Mouse (Mus musculus): ENCODE measurements at regions not wholly inside any gene's neighbourhood (a gene's known extent, or its start where the extent isn't known, plus 50 kb on each side); places are given as distances from the start of the nearest gene placed in this dataset.
"Not testable (repeated sequence)": the region's sequence is repeated elsewhere in the genome, so short reads cannot be mapped to it uniquely, and the experiment has no call there.

DNA sequence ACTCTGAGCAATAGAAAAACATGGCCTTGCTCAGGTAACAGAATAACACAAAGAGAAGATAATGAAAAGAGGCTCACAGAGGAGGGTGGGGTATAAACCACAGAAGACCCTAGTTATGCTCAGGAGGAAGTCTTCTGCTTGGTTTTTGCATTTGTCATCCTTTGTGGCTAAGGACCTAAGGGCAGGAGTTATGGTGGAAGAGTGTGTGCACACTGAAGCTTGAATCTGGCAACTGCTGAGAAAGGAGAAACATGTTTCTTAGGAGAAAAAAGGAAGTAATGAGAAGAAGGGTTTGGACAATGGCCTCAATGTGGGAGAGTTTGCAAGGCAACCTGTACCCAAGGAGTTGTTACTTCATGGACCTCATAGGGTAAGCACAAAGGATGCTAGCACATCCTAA lies 106.8 kb upstream of the Nyap2 start:
- Histone ChIP-seq H3K4me3 (ENCODE audit: low read depth, low read length) (no peak overlapping the region), H3K27ac (ENCODE audit: low read depth, low read length) (no peak overlapping the region), H3K9ac (ENCODE audit: low read depth, low read length) (no peak overlapping the region), H3K36me3 (ENCODE audit: control insufficient read depth, insufficient read depth, low read length) (no peaks in the 10 kb centered on the region), H3K4me2 (no peak overlapping the region), H3K27me3 (ENCODE audit: control insufficient read depth, insufficient read depth, low read length) (no peaks in the 10 kb centered on the region), H3K4me1 (ENCODE audit: control insufficient read depth, insufficient read depth, low read length) (no peaks in the 10 kb centered on the region), H3K9me3 (replicated peaks; ENCODE audit: control insufficient read depth, low read length) (no peaks in the 10 kb centered on the region)
- no peak for ATAC-seq (replicated peaks; ENCODE audit: insufficient number of reproducible peaks, low FRiP score, low TSS enrichment)

GRCm38 (mm10) chr1:80969194-80969593 lies 107.6 kb upstream of the Nyap2 start:
- Histone ChIP-seq H3K4me1 (ENCODE audit: control insufficient read depth, insufficient read depth, low read length) (no peaks in the 10 kb centered on the region), H3K9ac (ENCODE audit: low read depth, low read length) (no peak overlapping the region), H3K4me2 (no peak overlapping the region), H3K36me3 (ENCODE audit: control insufficient read depth, insufficient read depth, low read length) (no peaks in the 10 kb centered on the region), H3K27me3 (ENCODE audit: control insufficient read depth, insufficient read depth, low read length) (no peaks in the 10 kb centered on the region), H3K27ac (ENCODE audit: low read depth, low read length) (no peak overlapping the region), H3K4me3 (ENCODE audit: low read depth, low read length) (no peak overlapping the region), H3K9me3 (replicated peaks; ENCODE audit: control insufficient read depth, low read length) (no peaks in the 10 kb centered on the region)
- 70% methylated on average over 1 of the region's 1 CpGs for WGBS (ENCODE audit: insufficient replicate concordance)
- no peak for ATAC-seq (replicated peaks; ENCODE audit: insufficient number of reproducible peaks, low FRiP score, low TSS enrichment)

GRCm38 (mm10) chr1:80965792-80966191 lies 111.0 kb upstream of the Nyap2 start:
- H3K27ac ChIP-seq (ENCODE audit: low read depth, low read length), result no peak overlapping the region

DNA sequence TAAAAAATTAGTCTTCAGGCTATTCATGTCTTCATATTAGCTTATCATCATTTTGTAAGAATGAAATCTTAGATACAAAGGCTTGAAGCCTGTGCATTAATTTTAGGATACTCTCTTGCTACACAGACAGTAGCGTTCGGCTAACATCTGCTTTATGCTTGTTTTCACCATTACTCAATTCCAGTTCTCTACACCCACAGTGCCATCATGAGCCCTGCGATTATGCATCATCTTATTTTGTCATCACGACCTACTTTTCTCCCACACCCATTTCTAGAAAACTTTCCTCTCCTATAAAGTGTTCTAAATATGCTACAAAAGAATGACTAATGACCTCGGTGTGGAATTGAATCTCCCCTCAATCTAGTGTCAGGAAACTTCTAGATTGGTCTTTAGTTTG lies 112.4 kb upstream of the Nyap2 start:
- Histone ChIP-seq H3K4me2 (no peak overlapping the region), H3K9me3 (replicated peaks; ENCODE audit: control insufficient read depth, low read length) (no peaks in the 10 kb centered on the region), H3K4me1 (ENCODE audit: control insufficient read depth, insufficient read depth, low read length) (no peaks in the 10 kb centered on the region), H3K36me3 (ENCODE audit: control insufficient read depth, insufficient read depth, low read length) (no peaks in the 10 kb centered on the region), H3K27me3 (ENCODE audit: control insufficient read depth, insufficient read depth, low read length) (no peaks in the 10 kb centered on the region), H3K4me3 (ENCODE audit: low read depth, low read length) (no peak overlapping the region), H3K27ac (ENCODE audit: low read depth, low read length) (no peak overlapping the region), H3K9ac (ENCODE audit: low read depth, low read length) (no peak overlapping the region)
- WGBS (ENCODE audit: insufficient replicate concordance), result 74% methylated on average over 5 of the region's 5 CpGs
- ATAC-seq (replicated peaks; ENCODE audit: insufficient number of reproducible peaks, low FRiP score, low TSS enrichment), result no peak

More at GRCm38 (mm10) chr1:80965792-80966191, 111.0 kb upstream of the Nyap2 start:
- Histone ChIP-seq H3K4me1 (ENCODE audit: control insufficient read depth, insufficient read depth, low read length) (no peaks in the 10 kb centered on the region), H3K4me2 (no peak overlapping the region), H3K27me3 (ENCODE audit: control insufficient read depth, insufficient read depth, low read length) (no peaks in the 10 kb centered on the region), H3K9ac (ENCODE audit: low read depth, low read length) (no peak overlapping the region), H3K9me3 (replicated peaks; ENCODE audit: control insufficient read depth, low read length) (no peaks in the 10 kb centered on the region), H3K36me3 (ENCODE audit: control insufficient read depth, insufficient read depth, low read length) (no peaks in the 10 kb centered on the region), H3K4me3 (ENCODE audit: low read depth, low read length) (no peak overlapping the region)
- ATAC-seq (replicated peaks; ENCODE audit: insufficient number of reproducible peaks, low FRiP score, low TSS enrichment), result no peak
- WGBS (ENCODE audit: insufficient replicate concordance), result 67% methylated on average over 2 of the region's 2 CpGs

DNA sequence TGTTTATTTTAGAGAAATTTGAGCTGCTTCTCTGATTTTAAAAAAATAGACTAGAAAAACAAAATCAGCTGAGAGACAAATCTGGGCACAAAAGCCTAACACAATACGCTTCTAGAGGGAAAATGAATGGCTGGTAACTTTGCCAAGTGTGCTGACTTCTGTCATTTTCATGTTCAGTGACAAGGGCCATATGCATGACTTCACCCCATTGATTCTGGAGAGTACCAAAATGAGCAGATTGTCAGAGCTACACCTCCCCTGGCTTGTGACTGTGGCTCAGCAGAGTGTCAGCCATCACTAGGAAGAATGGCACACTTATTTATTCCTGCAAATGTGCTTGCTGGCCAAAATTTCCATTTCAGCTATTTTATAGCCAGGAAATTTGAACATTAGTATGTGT lies 112.9 kb upstream of the Nyap2 start:
- Histone ChIP-seq H3K27me3 (ENCODE audit: control insufficient read depth, insufficient read depth, low read length) (no peaks in the 10 kb centered on the region), H3K4me1 (ENCODE audit: control insufficient read depth, insufficient read depth, low read length) (no peaks in the 10 kb centered on the region), H3K36me3 (ENCODE audit: control insufficient read depth, insufficient read depth, low read length) (no peaks in the 10 kb centered on the region), H3K9ac (ENCODE audit: low read depth, low read length) (no peak overlapping the region), H3K4me3 (ENCODE audit: low read depth, low read length) (no peak overlapping the region), H3K4me2 (no peak overlapping the region), H3K27ac (ENCODE audit: low read depth, low read length) (no peak overlapping the region), H3K9me3 (replicated peaks; ENCODE audit: control insufficient read depth, low read length) (no peaks in the 10 kb centered on the region)
- ATAC-seq (replicated peaks; ENCODE audit: insufficient number of reproducible peaks, low FRiP score, low TSS enrichment), result no peak
- WGBS (ENCODE audit: insufficient replicate concordance), result 79% methylated on average over 1 of the region's 1 CpGs

GRCm38 (mm10) chr1:80950406-80950805 lies 126.3 kb upstream of the Nyap2 start:
- Histone ChIP-seq H3K27me3 (ENCODE audit: control insufficient read depth, insufficient read depth, low read length) (no peaks in the 10 kb centered on the region), H3K4me2 (no peak overlapping the region), H3K27ac (ENCODE audit: low read depth, low read length) (no peak overlapping the region), H3K4me3 (ENCODE audit: low read depth, low read length) (no peak overlapping the region), H3K4me1 (ENCODE audit: control insufficient read depth, insufficient read depth, low read length) (no peaks in the 10 kb centered on the region), H3K36me3 (ENCODE audit: control insufficient read depth, insufficient read depth, low read length) (no peaks in the 10 kb centered on the region), H3K9me3 (replicated peaks; ENCODE audit: control insufficient read depth, low read length) (no peaks in the 10 kb centered on the region), H3K9ac (ENCODE audit: low read depth, low read length) (no peak overlapping the region)
- WGBS (ENCODE audit: insufficient replicate concordance), result 77% methylated on average over 4 of the region's 4 CpGs
- no peak for ATAC-seq (replicated peaks; ENCODE audit: insufficient number of reproducible peaks, low FRiP score, low TSS enrichment)

DNA sequence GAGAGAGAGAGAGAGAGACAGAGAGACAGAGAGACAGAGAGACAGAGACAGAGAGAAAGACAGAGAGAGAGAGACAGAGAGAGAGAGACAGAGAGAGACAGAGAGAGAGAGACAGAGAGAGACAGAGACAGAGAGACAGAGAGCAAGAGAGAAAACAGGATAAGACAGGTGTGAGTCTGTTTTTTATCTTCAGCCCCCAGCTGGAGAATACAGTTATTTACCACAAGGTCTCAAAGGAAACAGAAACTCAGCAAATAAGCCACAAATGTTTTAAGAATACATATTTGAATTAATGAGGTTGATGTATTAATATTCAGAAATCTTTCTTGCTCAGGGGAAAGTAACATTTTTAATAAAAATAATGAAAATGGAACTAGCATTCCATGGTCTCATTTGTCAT lies 130.7 kb upstream of the Nyap2 start:
- not testable (repeated sequence) for H3K4me3 ChIP-seq (ENCODE audit: low read depth, low read length); ATAC-seq (replicated peaks; ENCODE audit: insufficient number of reproducible peaks, low FRiP score, low TSS enrichment); H3K27ac ChIP-seq (ENCODE audit: low read depth, low read length); H3K4me1 ChIP-seq (ENCODE audit: control insufficient read depth, insufficient read depth, low read length); H3K36me3 ChIP-seq (ENCODE audit: control insufficient read depth, insufficient read depth, low read length); H3K9me3 ChIP-seq (replicated peaks; ENCODE audit: control insufficient read depth, low read length); H3K4me2 ChIP-seq; H3K27me3 ChIP-seq (ENCODE audit: control insufficient read depth, insufficient read depth, low read length); H3K9ac ChIP-seq (ENCODE audit: low read depth, low read length)

- Histone ChIP-seq H3K27ac (ENCODE audit: low read depth, low read length) (no peak overlapping the region), H3K9ac (ENCODE audit: low read depth, low read length) (no peak overlapping the region), H3K27me3 (ENCODE audit: control insufficient read depth, insufficient read depth, low read length) (no peaks in the 10 kb centered on the region), H3K4me1 (ENCODE audit: control insufficient read depth, insufficient read depth, low read length) (no peaks in the 10 kb centered on the region), H3K4me2 (no peak overlapping the region), H3K36me3 (ENCODE audit: control insufficient read depth, insufficient read depth, low read length) (no peaks in the 10 kb centered on the region), H3K9me3 (replicated peaks; ENCODE audit: control insufficient read depth, low read length) (no peaks in the 10 kb centered on the region), H3K4me3 (ENCODE audit: low read depth, low read length) (no peak overlapping the region)
- no peak for ATAC-seq (replicated peaks; ENCODE audit: insufficient number of reproducible peaks, low FRiP score, low TSS enrichment)
- 79% methylated on average over 4 of the region's 4 CpGs for WGBS (ENCODE audit: insufficient replicate concordance)
These were observed 137.4 kb upstream of the Nyap2 start for GRCm38 (mm10) chr1:80939372-80939771.

DNA sequence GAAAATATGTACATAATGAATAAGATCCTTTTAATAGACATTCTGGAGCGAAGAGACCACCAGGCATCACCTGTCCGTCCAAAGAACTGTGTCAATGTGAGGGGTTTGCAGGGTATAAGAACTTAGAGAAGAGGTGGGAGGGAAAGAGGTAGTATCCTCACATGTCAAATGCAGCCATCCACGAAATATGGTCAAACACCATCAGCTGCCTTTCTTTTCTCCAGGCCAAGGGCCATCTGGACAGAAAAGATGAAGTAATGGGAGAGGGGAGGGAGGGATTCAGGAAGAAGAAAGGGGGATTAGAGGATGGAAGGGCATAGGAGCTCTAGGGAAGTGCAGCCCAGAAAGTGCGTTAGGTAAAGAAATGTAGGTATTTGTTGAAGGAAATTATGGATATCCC lies 141.0 kb upstream of the Dock10 start:
- no peaks in the 10 kb centered on the region for H3K4me1 ChIP-seq (ENCODE audit: control insufficient read depth, insufficient read depth, low read length)
- H3K4me3 ChIP-seq (ENCODE audit: low read depth, low read length), result no peak overlapping the region
- ATAC-seq (replicated peaks; ENCODE audit: insufficient number of reproducible peaks, low FRiP score, low TSS enrichment), result no peak
- no peaks in the 10 kb centered on the region for H3K9me3 ChIP-seq (replicated peaks; ENCODE audit: control insufficient read depth, low read length)
- no peak overlapping the region for H3K27ac ChIP-seq (ENCODE audit: low read depth, low read length)
- H3K9ac ChIP-seq (ENCODE audit: low read depth, low read length), result no peak overlapping the region
- no peak overlapping the region for H3K4me2 ChIP-seq
- H3K27me3 ChIP-seq (ENCODE audit: control insufficient read depth, insufficient read depth, low read length), result no peaks in the 10 kb centered on the region
- no peaks in the 10 kb centered on the region for H3K36me3 ChIP-seq (ENCODE audit: control insufficient read depth, insufficient read depth, low read length)
- 73% methylated on average over 4 of the region's 4 CpGs for WGBS (ENCODE audit: insufficient replicate concordance)
